Mouse (Mus musculus): ENCODE results near the gene Hist1h2ba. TPM values are rescaled to one million over a fixed set of nuclear protein-coding genes. Genes with fewer than 3 reads are reported as not detected.

Hist1h2ba gene
- not detected for total RNA-seq (2023)

GRCm38 (mm10) chr13:23933421-23934210, at the start of gene Hist1h2ba:
TSS of gene Hist1h2ba (minus strand) at chr13:23934156.

GRCm38 (mm10) chr13:23934211-23934520, 210 bp upstream of the Hist1h2ba start, which contains the start of gene Hist1h2aa:
TSS of gene Hist1h2aa (plus strand) at chr13:23934462.

GRCm38 (mm10) chr13:23914376-23915167, 19.4 kb downstream of the Hist1h2ba start, which contains the start of gene Slc17a4:
TSS of gene Slc17a4 (minus strand) at chr13:23915009.

Other genes starting within 250 kb of the Hist1h2ba start
- 12.8 TPM for gene Hist1h2bc, start 250.0 kb downstream of the Hist1h2ba start, total RNA-seq (2023)
- not detected for gene Hist1h1t, start 238.3 kb downstream of the Hist1h2ba start, total RNA-seq (2023)
- 109 TPM for gene Hist1h4c, start 235.7 kb downstream of the Hist1h2ba start, total RNA-seq (2023)
- gene Hfe, start 223.3 kb downstream of the Hist1h2ba start, total RNA-seq (2023): 4.6 TPM
- 627 TPM for gene Hist1h1c, start 195.3 kb downstream of the Hist1h2ba start, total RNA-seq (2023)
- 6.9 TPM for gene Hist1h3c, start 188.6 kb downstream of the Hist1h2ba start, total RNA-seq (2023)
- 12.3 TPM for gene Hist1h2bb, start 187.4 kb downstream of the Hist1h2ba start, total RNA-seq (2023)
- gene Hist1h2ab, start 183.0 kb downstream of the Hist1h2ba start, total RNA-seq (2023): 12.8 TPM
- gene Hist1h3b, start 181.9 kb downstream of the Hist1h2ba start, total RNA-seq (2023): 15.6 TPM
- gene Hist1h4b, start 177.1 kb downstream of the Hist1h2ba start, total RNA-seq (2023): 29.3 TPM
- 93.4 TPM for gene Hist1h4a, start 172.9 kb downstream of the Hist1h2ba start, total RNA-seq (2023)
- gene Hist1h3a, start 171.8 kb downstream of the Hist1h2ba start, total RNA-seq (2023): 100 TPM
- gene Hist1h1a, start 170.5 kb downstream of the Hist1h2ba start, total RNA-seq (2023): 22.0 TPM
- gene Trim38, start 164.2 kb downstream of the Hist1h2ba start, total RNA-seq (2023): not detected
- not detected for gene Slc17a2, start 127.2 kb downstream of the Hist1h2ba start, total RNA-seq (2023)
- not detected for gene Slc17a3, start 94.7 kb downstream of the Hist1h2ba start, total RNA-seq (2023)
- gene Slc17a1, start 66.4 kb downstream of the Hist1h2ba start, total RNA-seq (2023): not detected
- gene Slc17a4, start 19.1 kb downstream of the Hist1h2ba start, total RNA-seq (2023): not detected
- gene Hist1h2aa, start 306 bp upstream of the Hist1h2ba start, total RNA-seq (2023): not detected
- not detected for gene Scgn, start 57.1 kb upstream of the Hist1h2ba start, total RNA-seq (2023)